Mouse (Mus musculus) liver, embryonic 12.5 days (tissue): ENCODE data around the gene Cacna2d3. TPM values are rescaled to one million over a fixed set of nuclear protein-coding genes. Genes with fewer than 3 reads are reported as not detected.

Experiments used
- ATAC-seq: fragments of 200-750 bp; cut with Nextera tagmentation; 2 replicates; pipeline ENCODE4 v1.8.0; 2017; ENCODE audit warnings: moderate number of reproducible peaks, mild to moderate bottlenecking, moderate library complexity
- H3K27ac ChIP-seq: fragments of 300-500 bp; sonication (generic); 2 replicates; pipeline ENCODE4 v1.5.1; 2016; ENCODE audit warnings: mild to moderate bottlenecking
- H3K27me3 ChIP-seq: fragments of 300-500 bp; sonication (generic); replicated peaks from 2 replicates; pipeline ENCODE4 v1.6.1; 2016; ENCODE audit warnings: mild to moderate bottlenecking, moderate library complexity
- H3K36me3 ChIP-seq: fragments of 300-500 bp; sonication (generic); 2 replicates; pipeline ENCODE4 v1.6.1; 2016; ENCODE audit warnings: mild to moderate bottlenecking, moderate library complexity
- H3K4me1 ChIP-seq: fragments of 300-500 bp; sonication (generic); 2 replicates; pipeline ENCODE4 v1.6.1; 2016
- H3K4me2 ChIP-seq: fragments of 300-500 bp; sonication (generic); 2 replicates; pipeline ENCODE4 v1.6.1; 2016; ENCODE audit warnings: mild to moderate bottlenecking, moderate library complexity
- H3K4me3 ChIP-seq: fragments of 300-500 bp; sonication (generic); 2 replicates; pipeline ENCODE4 v1.5.1; 2016; ENCODE audit warnings: mild to moderate bottlenecking, moderate library complexity
- H3K9ac ChIP-seq: fragments of 300-500 bp; sonication (generic); 2 replicates; pipeline ENCODE4 v1.6.1; 2016; ENCODE audit warnings: mild to moderate bottlenecking, moderate library complexity
- H3K9me3 ChIP-seq: fragments of 300-500 bp; sonication (generic); replicated peaks from 2 replicates; pipeline ENCODE4 v1.6.1; 2016; ENCODE audit warnings: mild to moderate bottlenecking, moderate library complexity
- WGBS: fragments of 180-500 bp; shearing (Covaris S2); methylation state at CpG from one replicate; pipeline ENCODE4 v1.1.7; 2016; ENCODE audit not compliant: insufficient replicate concordance; 5-methylcytosine and 5-hydroxymethylcytosine counted together
- polyA plus RNA-seq: library from polyadenylated mRNA; unstranded; fragments of >200 nt; fragmentation: Nextera tagmentation; extraction: Ambion mirVana; gene quantifications from 2 replicates; pipeline ENCODE4 v1.2.1, GENCODE M21; 2016

Cacna2d3 gene
- polyA plus RNA-seq, 1 experiment from 2014 or later: 0.39 TPM

- Histone ChIP-seq H3K4me1 (no peaks in the 10 kb centered on the region), H3K27ac (no peak overlapping the region), H3K36me3 (no peaks in the 10 kb centered on the region), H3K4me3 (no peak overlapping the region), H3K27me3 (no peaks in the 10 kb centered on the region), H3K9ac (no peak overlapping the region), H3K4me2 (no peak overlapping the region), H3K9me3 (no peaks in the 10 kb centered on the region)
- WGBS: 63% methylated on average over 5 of the region's 5 CpGs
- no peak for ATAC-seq
These were observed 169.2 kb downstream of the Cacna2d3 start for GRCm38 (mm10) chr14:29552471-29552870.

GRCm38 (mm10) chr14:29548646-29549045, 173.0 kb downstream of the Cacna2d3 start:
- WGBS: 61% methylated on average over 5 of the region's 5 CpGs
- H3K9me3 ChIP-seq: no peaks in the 10 kb centered on the region
- no peak overlapping the region for H3K27ac ChIP-seq
- no peak for ATAC-seq
- no peak overlapping the region for H3K4me3 ChIP-seq
- no peaks in the 10 kb centered on the region for H3K27me3 ChIP-seq
- H3K9ac ChIP-seq: no peak overlapping the region
- no peaks in the 10 kb centered on the region for H3K36me3 ChIP-seq
- H3K4me2 ChIP-seq: no peak overlapping the region
- no peaks in the 10 kb centered on the region for H3K4me1 ChIP-seq

- Histone ChIP-seq H3K27ac (no peak overlapping the region), H3K4me2 (no peak overlapping the region), H3K27me3 (no peaks in the 10 kb centered on the region), H3K9me3 (no peaks in the 10 kb centered on the region), H3K36me3 (no peaks in the 10 kb centered on the region), H3K4me3 (no peak overlapping the region), H3K9ac (no peak overlapping the region), H3K4me1 (no peaks in the 10 kb centered on the region)
- ATAC-seq: no peak
- WGBS: 69% methylated on average over 3 of the region's 3 CpGs
These were observed 191.1 kb downstream of the Cacna2d3 start for GRCm38 (mm10) chr14:29530516-29530915.

GRCm38 (mm10) chr14:29528696-29529095, 193.0 kb downstream of the Cacna2d3 start:
- H3K4me2 ChIP-seq: no peak overlapping the region
- no peak overlapping the region for H3K27ac ChIP-seq
- 68% methylated on average over 10 of the region's 10 CpGs for WGBS
- H3K4me3 ChIP-seq: no peak overlapping the region
- no peaks in the 10 kb centered on the region for H3K27me3 ChIP-seq
- H3K9ac ChIP-seq: no peak overlapping the region
- H3K4me1 ChIP-seq: no peaks in the 10 kb centered on the region
- H3K9me3 ChIP-seq: no peaks in the 10 kb centered on the region
- no peaks in the 10 kb centered on the region for H3K36me3 ChIP-seq
- no peak for ATAC-seq

GRCm38 (mm10) chr14:29519751-29520669, 201.7 kb downstream of the Cacna2d3 start:
- 48% methylated on average over 7 of the region's 7 CpGs for WGBS
- Histone ChIP-seq H3K4me1 (no peaks in the 10 kb centered on the region), H3K4me3 (no peak overlapping the region), H3K27ac (no peak overlapping the region), H3K27me3 (no peaks in the 10 kb centered on the region), H3K4me2 (no peak overlapping the region), H3K36me3 (no peaks in the 10 kb centered on the region), H3K9ac (no peak overlapping the region), H3K9me3 (no peaks in the 10 kb centered on the region)
- ATAC-seq: no peak

- 52% methylated on average over 5 of the region's 5 CpGs for WGBS
- no peak overlapping the region for H3K9ac ChIP-seq
- H3K36me3 ChIP-seq: no peaks in the 10 kb centered on the region
- H3K4me2 ChIP-seq: no peak overlapping the region
- no peaks in the 10 kb centered on the region for H3K27me3 ChIP-seq
- H3K4me1 ChIP-seq: no peaks in the 10 kb centered on the region
- no peak overlapping the region for H3K4me3 ChIP-seq
- ATAC-seq: no peak
- H3K9me3 ChIP-seq: no peaks in the 10 kb centered on the region
- H3K27ac ChIP-seq: no peak overlapping the region
These were observed 219.0 kb downstream of the Cacna2d3 start for GRCm38 (mm10) chr14:29502667-29503066.

GRCm38 (mm10) chr14:29498546-29499290, 222.9 kb downstream of the Cacna2d3 start:
- Histone ChIP-seq H3K9ac (no peak overlapping the region), H3K4me2 (no peak overlapping the region), H3K27me3 (no peaks in the 10 kb centered on the region), H3K27ac (no peak overlapping the region), H3K4me1 (no peaks in the 10 kb centered on the region), H3K9me3 (no peaks in the 10 kb centered on the region), H3K4me3 (no peak overlapping the region), H3K36me3 (no peaks in the 10 kb centered on the region)
- WGBS: 57% methylated on average over 8 of the region's 8 CpGs
- ATAC-seq: no peak

GRCm38 (mm10) chr14:29496552-29496951, 225.1 kb downstream of the Cacna2d3 start:
- Histone ChIP-seq H3K4me2 (no peak overlapping the region), H3K27ac (no peak overlapping the region), H3K27me3 (no peaks in the 10 kb centered on the region), H3K9ac (no peak overlapping the region), H3K4me1 (no peaks in the 10 kb centered on the region), H3K4me3 (no peak overlapping the region), H3K36me3 (no peaks in the 10 kb centered on the region), H3K9me3 (no peaks in the 10 kb centered on the region)
- ATAC-seq: no peak
- WGBS: 65% methylated on average over 3 of the region's 3 CpGs

GRCm38 (mm10) chr14:29491786-29492185, 229.9 kb downstream of the Cacna2d3 start:
- Histone ChIP-seq H3K27me3 (no peaks in the 10 kb centered on the region), H3K27ac (no peak overlapping the region), H3K36me3 (no peaks in the 10 kb centered on the region), H3K4me2 (no peak overlapping the region), H3K4me1 (no peaks in the 10 kb centered on the region), H3K4me3 (no peak overlapping the region), H3K9ac (no peak overlapping the region), H3K9me3 (no peaks in the 10 kb centered on the region)
- no peak for ATAC-seq
- WGBS: 58% methylated on average over 1 of the region's 1 CpGs

- Histone ChIP-seq H3K4me3 (no peak overlapping the region), H3K4me1 (no peaks in the 10 kb centered on the region), H3K4me2 (no peak overlapping the region), H3K36me3 (no peaks in the 10 kb centered on the region), H3K27ac (no peak overlapping the region), H3K9ac (no peak overlapping the region), H3K9me3 (no peaks in the 10 kb centered on the region), H3K27me3 (no peaks in the 10 kb centered on the region)
- 32% methylated on average over 1 of the region's 1 CpGs for WGBS
- ATAC-seq: no peak
These were observed 236.2 kb downstream of the Cacna2d3 start for GRCm38 (mm10) chr14:29485416-29485815.

- H3K4me2 ChIP-seq: no peak overlapping the region
- 58% methylated on average over 6 of the region's 6 CpGs for WGBS
- H3K27ac ChIP-seq: no peak overlapping the region
- no peak for ATAC-seq
- H3K36me3 ChIP-seq: no peaks in the 10 kb centered on the region
- H3K27me3 ChIP-seq: no peaks in the 10 kb centered on the region
- no peaks in the 10 kb centered on the region for H3K9me3 ChIP-seq
- H3K4me3 ChIP-seq: no peak overlapping the region
- no peak overlapping the region for H3K9ac ChIP-seq
- no peaks in the 10 kb centered on the region for H3K4me1 ChIP-seq
These were observed 243.2 kb downstream of the Cacna2d3 start for GRCm38 (mm10) chr14:29478403-29478983.

GRCm38 (mm10) chr14:29464277-29464676, 257.4 kb downstream of the Cacna2d3 start:
- WGBS: 77% methylated on average over 2 of the region's 2 CpGs
- Histone ChIP-seq H3K9me3 (no peaks in the 10 kb centered on the region), H3K27ac (no peak overlapping the region), H3K4me1 (no peaks in the 10 kb centered on the region), H3K36me3 (no peaks in the 10 kb centered on the region), H3K27me3 (no peaks in the 10 kb centered on the region), H3K4me2 (no peak overlapping the region), H3K4me3 (no peak overlapping the region), H3K9ac (no peak overlapping the region)
- ATAC-seq: no peak
